Mouse (Mus musculus) ES-E14 (cell line): ENCODE measurements around the gene Sept5. TPM values are rescaled to one million over a fixed set of nuclear protein-coding genes. Genes with fewer than 3 reads are reported as not detected.

Experiments
- DNase-seq: peaks from one replicate; pipeline ENCODE4 v3.0.0-alpha.2; 2013; ENCODE audit warnings: low read depth, low spot score
- H3K27ac ChIP-seq: 2 replicates; pipeline ENCODE4 v1.5.1; 2012; ENCODE audit warnings: low read depth, mild to moderate bottlenecking, low read length, moderate library complexity, mixed read lengths; ENCODE audit not compliant: poor library complexity, insufficient read depth, severe bottlenecking
- H3K36me3 ChIP-seq: 2 replicates; pipeline ENCODE4 v1.6.1; 2012; ENCODE audit warnings: mild to moderate bottlenecking, low read length, moderate library complexity, mixed read lengths; ENCODE audit not compliant: control insufficient read depth, poor library complexity, insufficient read depth, severe bottlenecking
- H3K4me1 ChIP-seq, 2 experiments: fragments of 150-350 bp in 1 of 2; sonication (generic) in 1 of 2; 2 replicates each; pipeline ENCODE4 v1.6.1; 2012; ENCODE audit warnings: low read length in 2 of 2, mild to moderate bottlenecking in 1 of 2, mixed read lengths in 1 of 2; ENCODE audit not compliant: control insufficient read depth in 2 of 2, insufficient read depth in 2 of 2, poor library complexity in 1 of 2
- H3K4me3 ChIP-seq, 2 experiments: fragments of 150-350 bp in 1 of 2; sonication (generic) in 1 of 2; 2 replicates each; pipeline ENCODE4 v1.5.1; 2012; ENCODE audit warnings: low read length in 2 of 2, low read depth in 1 of 2, mild to moderate bottlenecking in 1 of 2, mixed read lengths in 1 of 2; ENCODE audit not compliant: insufficient read depth in 1 of 2, poor library complexity in 1 of 2, severe bottlenecking in 1 of 2
- H3K9ac ChIP-seq: 2 replicates; pipeline ENCODE4 v1.6.1; 2012; ENCODE audit warnings: low read depth, mild to moderate bottlenecking, low read length, mixed read lengths; ENCODE audit not compliant: poor library complexity, insufficient read depth, severe bottlenecking
- H3K9me3 ChIP-seq: fragments of 150-350 bp; sonication (generic); 2 replicates; pipeline ENCODE4 v1.6.1; 2012; ENCODE audit warnings: low read depth, mild to moderate bottlenecking, low read length; ENCODE audit not compliant: control insufficient read depth, insufficient read depth
- CHD2 ChIP-seq: IDR thresholded peaks from 2 replicates; pipeline ENCODE4 v1.6.1; 2014; ENCODE audit warnings: mild to moderate bottlenecking, low read depth, low read length, inconsistent platforms
- HCFC1 ChIP-seq: IDR thresholded peaks from 2 replicates; pipeline ENCODE4 v1.6.1; 2012; ENCODE audit warnings: low read length, inconsistent platforms, borderline replicate concordance; ENCODE audit not compliant: insufficient read depth
- MAFK ChIP-seq: IDR thresholded peaks from 2 replicates; pipeline ENCODE4 v1.6.1; 2014; ENCODE audit warnings: mild to moderate bottlenecking, low read depth, low read length, inconsistent platforms; ENCODE audit not compliant: insufficient read depth
- ZC3H11A ChIP-seq: IDR thresholded peaks from 2 replicates; pipeline ENCODE4 v1.6.1; 2012; ENCODE audit warnings: low read depth, mild to moderate bottlenecking, inconsistent platforms, low read length, borderline replicate concordance
- ZNF384 ChIP-seq: IDR thresholded peaks from 2 replicates; pipeline ENCODE4 v1.6.1; 2012; ENCODE audit warnings: low read depth, low read length, inconsistent platforms
- in situ Hi-C, 2 experiments: fragments of 600-800 bp; cut with MboI; formaldehyde crosslinking; loops; one replicate each; pipeline ENCODE4 v1.15.1; 2025; ENCODE audit warnings: low sequenced_read_pairs in 2 of 2, inconsistent platforms in 1 of 2; ENCODE audit not compliant: unreplicated experiment in 2 of 2
- total RNA-seq: library from RNA; depleted of rRNA; stranded (reverse); fragments of 300-350 nt; gene quantifications from 2 replicates; pipeline ENCODE4 v1.2.3, GENCODE M21; 2012

Gene Sept5
- total RNA-seq, 1 experiment = 3.0 TPM

DNA sequence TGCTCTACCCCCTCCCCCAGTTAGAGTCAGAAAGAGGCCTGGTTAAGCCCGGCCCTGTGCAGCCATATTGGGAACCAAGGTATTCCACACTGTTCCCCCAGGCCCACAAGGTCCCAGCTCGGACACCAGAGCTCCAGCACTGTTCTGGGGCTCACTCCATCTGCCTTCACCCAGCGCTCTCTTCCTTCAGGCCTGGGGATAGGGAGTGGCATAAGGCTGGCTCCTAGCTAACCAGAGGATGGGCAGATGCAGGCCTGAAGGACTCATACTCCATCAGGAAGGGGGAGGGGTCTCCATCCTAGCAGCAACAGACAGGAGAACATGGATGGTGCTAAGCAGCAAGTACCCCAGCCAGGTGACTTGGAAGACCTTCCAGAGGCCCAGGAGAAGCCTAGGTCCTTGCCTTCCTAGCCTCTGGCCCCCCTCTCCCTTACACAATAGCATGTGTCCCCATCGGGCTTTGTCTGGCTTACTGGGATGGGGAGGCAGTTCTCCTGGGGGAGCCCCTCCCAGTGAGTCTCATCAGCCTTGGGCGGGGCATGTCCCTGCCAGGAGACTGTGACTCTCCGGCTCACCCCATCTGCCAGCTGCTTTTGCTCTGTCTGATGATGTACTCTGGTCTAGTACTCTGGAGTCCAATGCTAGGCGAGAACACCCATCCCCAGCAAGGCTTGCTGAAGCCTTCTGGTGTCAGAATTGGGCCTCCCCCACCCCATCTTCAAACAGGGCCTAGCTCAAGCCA is 1.4 kb downstream of the Sept5 start:
- H3K9ac ChIP-seq = no peak overlapping the region
- no peak for DNase-seq
- H3K36me3 ChIP-seq = no peaks in the 10 kb centered on the region
- no peaks in the 10 kb centered on the region for H3K9me3 ChIP-seq
- in situ Hi-C loops = loop anchor here in 1 of 2 experiments (10.0 kb wide), 1 partner anchor 164 kb away; no protein-coding TSS in a partner anchor
- TF ChIP-seq ZC3H11A = no peak
- H3K4me3 ChIP-seq = no peak overlapping the region
- no peaks in the 10 kb centered on the region for H3K4me1 ChIP-seq
- H3K27ac ChIP-seq = no peak overlapping the region

DNA sequence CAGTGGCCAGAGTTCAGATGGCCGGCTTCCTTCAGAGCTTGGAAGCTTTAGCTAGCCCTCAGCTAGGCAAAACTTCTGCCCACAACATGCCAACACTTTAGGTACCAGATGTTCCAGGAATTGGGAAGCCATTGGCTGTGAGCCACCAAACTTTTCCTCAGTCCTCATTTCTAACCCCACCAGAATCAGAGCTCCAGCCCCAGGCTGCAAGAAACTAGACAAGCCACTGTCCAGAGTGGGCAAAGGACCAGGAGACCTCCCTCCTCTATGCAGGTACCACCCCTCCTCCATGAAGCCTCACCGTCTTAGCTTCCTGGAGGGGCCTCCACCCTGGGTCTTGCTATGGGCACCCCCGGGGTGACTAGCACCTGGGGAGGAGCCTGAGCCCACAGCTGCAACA is 2.6 kb downstream of the Sept5 start:
- DNase-seq = no peak
- no peaks in the 10 kb centered on the region for H3K9me3 ChIP-seq
- no peak overlapping the region for H3K9ac ChIP-seq
- H3K36me3 ChIP-seq = no peaks in the 10 kb centered on the region
- H3K27ac ChIP-seq = no peak overlapping the region
- H3K4me1 ChIP-seq = peaks cover 0 to 8% of the 10 kb centered on the region in 2 experiments; a peak in 1 of 4 replicates
- no peak overlapping the region for H3K4me3 ChIP-seq
- in situ Hi-C loops = loop anchor here in 1 of 2 experiments (10.0 kb wide), 1 partner anchor 162 kb away; no protein-coding TSS in a partner anchor
- TF ChIP-seq CHD2 (no peak), ZC3H11A (no peak), HCFC1 (no peak), MAFK (no peak), ZNF384 (no peak)

DNA sequence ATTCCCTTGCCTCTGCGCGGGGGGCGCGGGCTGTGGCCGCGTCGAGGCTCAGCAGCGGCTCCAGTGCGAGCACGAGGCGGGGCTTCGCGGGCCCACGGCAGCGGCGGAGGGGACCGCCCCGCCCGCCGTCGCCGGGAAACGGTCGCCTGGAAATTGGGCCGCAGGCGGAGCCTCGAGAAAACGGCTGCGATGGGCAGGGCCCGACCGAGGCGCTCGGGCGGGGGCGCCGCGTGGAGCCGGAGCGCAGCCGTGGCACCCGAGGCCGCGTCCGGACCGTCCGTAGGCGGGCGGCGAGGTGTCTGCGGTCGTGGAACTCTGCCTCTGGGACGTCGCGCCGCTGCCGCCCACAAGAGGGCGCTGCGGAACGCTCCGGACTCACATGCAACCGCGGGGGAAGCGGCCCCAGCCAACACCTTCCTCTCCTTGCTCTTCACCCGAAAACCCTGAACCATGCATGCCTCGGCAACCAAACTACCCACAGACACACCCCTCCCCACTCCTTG is 3.3 kb downstream of the Sept5 start, which contains the start of gene Gm49601:
Gene Gm49601, minus strand, starts transcription at position 52 of the 503 bp plus-strand sequence.
- Histone ChIP-seq H3K4me1 (peaks cover 0 to 11% of the 10 kb centered on the region in 2 experiments; a peak in 1 of 4 replicates), H3K27ac (no peak within 1 kb of the TSS), H3K36me3 (no peaks in the 10 kb centered on the region), H3K4me3 (peak within 1 kb of the TSS; percentile 15 to 65; a peak in 3 of 4 replicates), H3K9me3 (no peaks in the 10 kb centered on the region), H3K9ac (peak within 1 kb of the TSS; percentile 48; the same call in 1 of the 2 replicates)
- TF ChIP-seq ZC3H11A = no peak
- no peak for TF ChIP-seq ZNF384
- TF ChIP-seq CHD2 = no peak
- no peak for TF ChIP-seq MAFK
- no peak for TF ChIP-seq HCFC1
- in situ Hi-C loops = loop anchor here in 1 of 2 experiments (10.0 kb wide), 1 partner anchor 162 kb away; no protein-coding TSS in a partner anchor
- DNase-seq = peak; percentile 65

DNA sequence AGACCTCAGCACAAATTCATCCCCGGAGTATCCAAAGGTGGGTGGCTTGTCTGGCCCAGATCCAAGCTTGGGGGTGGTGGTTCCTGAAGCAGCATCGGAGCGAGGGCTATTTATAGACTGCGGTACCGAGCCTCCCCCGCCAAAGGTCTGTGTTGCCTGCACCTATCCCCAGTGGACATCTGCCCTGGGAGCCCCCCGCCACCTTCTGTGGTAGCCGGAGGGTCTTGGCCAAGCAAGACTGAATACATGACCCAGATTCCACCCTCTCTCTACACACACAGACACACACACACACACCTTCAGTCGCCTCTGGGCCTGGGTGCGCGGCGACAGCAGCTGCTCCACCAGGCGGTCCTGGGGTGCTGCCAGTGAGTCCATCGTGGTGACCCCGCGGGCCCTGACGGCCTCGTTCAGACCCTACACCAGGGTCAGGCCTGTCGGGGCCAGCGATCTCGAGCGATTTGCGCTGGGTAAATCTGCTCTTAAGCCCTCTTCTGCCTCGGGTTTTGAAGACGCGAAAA is 3.9 kb downstream of the Sept5 start:
- TF ChIP-seq ZNF384 (no peak), ZC3H11A (no peak), CHD2 (no peak), HCFC1 (no peak), MAFK (no peak)
- Histone ChIP-seq H3K9ac (peak overlapping the region; percentile 48; the same call in 1 of the 2 replicates), H3K36me3 (no peaks in the 10 kb centered on the region), H3K9me3 (no peaks in the 10 kb centered on the region), H3K27ac (no peak overlapping the region), H3K4me1 (peaks cover 0 to 11% of the 10 kb centered on the region in 2 experiments; a peak in 1 of 4 replicates), H3K4me3 (peak overlapping the region; percentile 15 to 65; a peak in 3 of 4 replicates)
- in situ Hi-C loops = loop anchor here in 1 of 2 experiments (10.0 kb wide), 1 partner anchor 161 kb away; no protein-coding TSS in a partner anchor
- DNase-seq = no peak
